Mouse (Mus musculus) forebrain, postnatal 0 days (tissue): ENCODE data around the gene Gabpb2. TPM values are rescaled to one million over a fixed set of nuclear protein-coding genes. Genes with fewer than 3 reads are reported as not detected.

Source experiments
- ATAC-seq: fragments of 200-750 bp; cut with Nextera tagmentation; 2 replicates; pipeline ENCODE4 v1.8.0; 2017; ENCODE audit warnings: mild to moderate bottlenecking, moderate library complexity
- DNase-seq: peaks from one replicate; pipeline ENCODE4 v3.0.0-alpha.2; 2015
- H3K27ac ChIP-seq: fragments of 300-500 bp; sonication (generic); 2 replicates; pipeline ENCODE4 v1.5.1; 2014; ENCODE audit warnings: low read depth, mild to moderate bottlenecking, antibody characterized with exemption, low read length, moderate library complexity, mixed read lengths
- H3K27me3 ChIP-seq: fragments of 300-500 bp; sonication (generic); 2 replicates; pipeline ENCODE4 v1.6.1; 2014; ENCODE audit warnings: mild to moderate bottlenecking, low read length, mixed read lengths; ENCODE audit not compliant: insufficient read depth
- H3K36me3 ChIP-seq: fragments of 300-500 bp; sonication (generic); 2 replicates; pipeline ENCODE4 v1.6.1; 2014; ENCODE audit warnings: mild to moderate bottlenecking, moderate library complexity; ENCODE audit not compliant: insufficient read depth
- H3K4me1 ChIP-seq: fragments of 300-500 bp; sonication (generic); 2 replicates; pipeline ENCODE4 v1.6.1; 2014; ENCODE audit warnings: antibody characterized with exemption; ENCODE audit not compliant: insufficient read depth
- H3K4me2 ChIP-seq: fragments of 300-500 bp; sonication (generic); 2 replicates; pipeline ENCODE4 v1.6.1; 2014; ENCODE audit warnings: low read depth, mild to moderate bottlenecking, moderate library complexity
- H3K4me3 ChIP-seq: fragments of 300-500 bp; sonication (generic); 2 replicates; pipeline ENCODE4 v1.5.1; 2014; ENCODE audit warnings: low read depth, low read length, mixed read lengths
- H3K9ac ChIP-seq: fragments of 300-500 bp; sonication (generic); 2 replicates; pipeline ENCODE4 v1.6.1; 2014; ENCODE audit warnings: mild to moderate bottlenecking
- H3K9me3 ChIP-seq: fragments of 300-500 bp; sonication (generic); 2 replicates; pipeline ENCODE4 v1.6.1; 2016; ENCODE audit warnings: low read length
- CTCF ChIP-seq: sonication (generic); IDR thresholded peaks from 2 replicates; pipeline ENCODE4 v1.5.1; 2016; ENCODE audit warnings: antibody characterized with exemption, control low read depth, low read depth
- WGBS: fragments of 180-500 bp; shearing (Covaris S2); extraction: QIAGEN DNeasy Blood & Tissue Kit; methylation state at CpG from one replicate; pipeline ENCODE4 v1.1.7; 2014; 5-methylcytosine and 5-hydroxymethylcytosine counted together
- polyA plus RNA-seq: library from polyadenylated mRNA; unstranded; fragments of >200 nt; fragmentation: Nextera tagmentation; extraction: Ambion mirVana; gene quantifications from 2 replicates; pipeline ENCODE4 v1.2.1, GENCODE M21; 2015
- total RNA-seq: library from RNA; depleted of rRNA; stranded (reverse); fragments of >200 nt; gene quantifications from 2 replicates; pipeline ENCODE4 v1.2.3, GENCODE M21; 2014

The Gabpb2 gene
- total and polyA plus RNA-seq, 2 experiments from 2014 or later: 1.5 to 9.9 TPM

DNA sequence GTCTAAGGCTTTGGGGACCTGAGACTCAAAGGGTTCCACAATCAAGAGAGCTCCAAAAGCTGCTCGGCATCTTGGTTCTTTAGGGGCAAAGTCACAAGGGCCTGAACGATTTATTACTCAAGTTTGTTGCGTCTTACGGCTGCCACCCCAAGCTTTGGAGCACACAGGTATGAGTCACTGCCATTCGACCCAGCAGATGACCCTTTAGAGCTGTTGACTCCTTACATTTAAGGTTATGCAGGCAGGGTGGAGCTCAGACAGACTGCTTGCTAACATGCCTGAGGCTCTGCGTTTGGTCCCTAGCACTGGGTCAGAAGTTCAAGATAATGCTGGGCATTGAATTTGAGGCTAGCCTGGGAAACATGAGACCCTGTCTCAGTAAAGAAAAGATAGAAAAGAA lies 40.1 kb downstream of the Gabpb2 start:
- TF ChIP-seq CTCF: no peak
- no peak overlapping the region for H3K9ac ChIP-seq

DNA sequence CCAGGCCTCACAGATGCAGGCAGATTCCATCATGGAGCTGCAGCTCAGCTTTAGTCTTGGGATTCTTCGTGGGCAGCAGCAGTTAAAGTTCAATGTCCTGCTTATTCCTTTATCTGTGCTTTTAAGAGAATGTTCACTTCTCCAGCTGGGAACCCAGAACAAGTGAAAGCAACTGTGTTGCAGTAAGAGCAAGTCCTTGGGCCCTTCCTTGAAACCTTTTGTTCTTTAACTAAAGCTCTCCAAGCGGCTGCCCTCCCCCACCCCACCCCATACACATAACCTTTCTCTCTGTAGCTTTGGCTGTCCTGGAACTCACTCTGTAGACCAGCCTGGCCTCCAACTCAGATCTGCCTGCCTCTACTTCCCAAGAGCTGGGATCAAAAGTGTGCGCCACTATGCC lies 41.2 kb downstream of the Gabpb2 start:
- H3K9me3 ChIP-seq: no peaks in the 10 kb centered on the region
- WGBS: 55% methylated on average over 3 of the region's 3 CpGs
- H3K4me2 ChIP-seq: no peak overlapping the region
- DNase-seq: no peak
- no peaks in the 10 kb centered on the region for H3K4me1 ChIP-seq
- H3K4me3 ChIP-seq: no peak overlapping the region
- H3K27ac ChIP-seq: no peak overlapping the region
- no peak for TF ChIP-seq CTCF
- 0 out of 2 replicates have a peak, but pooled peaks cover 4% of the 10 kb centered on the region for H3K27me3 ChIP-seq
- no peak for ATAC-seq
- peaks cover 21% of the 10 kb centered on the region for H3K36me3 ChIP-seq
- no peak overlapping the region for H3K9ac ChIP-seq

More for the DNA sequence above, 40.1 kb downstream of the Gabpb2 start:
- Histone ChIP-seq H3K4me2 (no peak overlapping the region), H3K9me3 (no peaks in the 10 kb centered on the region), H3K4me1 (no peaks in the 10 kb centered on the region), H3K36me3 (peaks cover 10% of the 10 kb centered on the region), H3K4me3 (no peak overlapping the region), H3K27me3 (no peaks in the 10 kb centered on the region), H3K27ac (no peak overlapping the region)
- WGBS: 76% methylated on average over 6 of the region's 6 CpGs
- DNase-seq: no peak
- ATAC-seq: no peak

DNA sequence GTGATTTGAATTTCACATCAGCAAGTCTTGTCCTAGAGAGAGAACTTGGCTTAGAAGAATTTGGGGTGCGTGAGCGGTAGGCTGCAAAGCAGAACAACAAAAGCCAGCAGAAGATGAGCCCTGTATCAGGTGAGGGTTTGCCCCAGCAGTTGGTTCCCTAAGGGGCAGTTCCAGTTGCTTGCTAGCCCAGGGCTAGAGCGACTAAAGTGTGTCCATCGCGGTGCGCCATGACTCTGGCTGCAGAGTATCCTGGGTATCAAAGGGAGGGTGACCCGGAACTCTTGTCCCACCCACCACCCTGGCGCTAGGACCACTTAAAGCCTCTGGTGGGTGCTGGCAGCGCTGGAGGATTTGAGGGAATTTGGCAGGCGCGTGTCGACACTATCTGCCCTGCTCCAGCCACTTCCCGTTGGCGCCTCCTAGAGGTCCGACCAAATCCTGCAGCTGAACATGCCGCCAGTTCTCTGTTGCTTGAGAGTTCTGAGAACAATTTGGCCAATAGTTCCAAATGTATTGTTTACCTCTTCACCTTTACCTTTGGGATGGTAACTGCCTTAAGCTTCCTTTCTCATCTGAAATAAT lies 43.6 kb downstream of the Gabpb2 start:
- Histone ChIP-seq H3K27ac (no peak overlapping the region), H3K27me3 (0 out of 2 replicates have a peak, but pooled peaks cover 6% of the 10 kb centered on the region), H3K4me2 (peak overlapping the region; percentile 42), H3K9me3 (no peaks in the 10 kb centered on the region), H3K9ac (no peak overlapping the region), H3K4me3 (no peak overlapping the region), H3K4me1 (no peaks in the 10 kb centered on the region), H3K36me3 (peaks cover 45% of the 10 kb centered on the region)
- WGBS: 14% methylated on average over 16 of the region's 16 CpGs
- peak; percentile 86 for DNase-seq
- TF ChIP-seq CTCF: peak; percentile 84
- peak; percentile 69 for ATAC-seq

DNA sequence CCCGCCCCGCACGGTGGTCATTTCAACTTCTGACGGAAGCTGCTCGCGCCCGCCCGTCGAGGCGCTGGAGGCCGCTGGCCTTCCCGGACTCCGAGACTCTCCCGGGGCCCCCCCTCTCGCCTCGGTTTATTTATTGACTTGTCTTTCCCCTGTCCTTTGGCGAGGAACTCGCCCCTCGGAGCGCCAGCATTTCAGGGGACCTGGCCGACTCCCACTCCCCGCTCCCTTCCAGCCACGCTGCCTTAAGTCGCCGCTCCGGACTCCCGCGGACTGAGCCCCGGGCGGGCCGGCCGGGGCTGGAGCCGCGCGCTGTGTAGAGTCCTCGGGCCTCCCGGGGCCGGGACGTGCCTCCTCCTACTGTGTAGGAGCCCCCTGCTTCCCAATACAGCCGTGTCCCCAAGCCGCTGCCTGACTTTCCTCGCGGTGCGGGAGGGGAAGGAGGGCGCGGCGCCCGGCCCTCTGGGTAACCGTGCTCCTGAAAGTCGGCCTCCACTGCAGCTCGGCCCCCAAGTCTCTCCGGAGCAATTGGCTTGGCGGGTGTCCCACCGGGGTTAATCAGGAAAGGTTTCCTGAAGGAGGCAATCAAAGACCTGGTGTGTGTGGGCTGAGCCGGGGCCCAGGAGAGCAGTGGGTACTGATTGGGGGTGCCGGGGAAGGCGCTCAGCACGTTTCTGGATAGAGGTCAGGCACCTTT lies 44.3 kb downstream of the Gabpb2 start:
- Histone ChIP-seq H3K36me3 (peaks cover 52% of the 10 kb centered on the region), H3K4me1 (no peaks in the 10 kb centered on the region), H3K4me3 (no peak overlapping the region), H3K9ac (0 out of 2 replicates have a peak overlapping the region, but pooled peaks have one; percentile 25), H3K27ac (0 out of 2 replicates have a peak overlapping the region, but pooled peaks have one; percentile 4), H3K9me3 (no peaks in the 10 kb centered on the region), H3K27me3 (0 out of 2 replicates have a peak, but pooled peaks cover 6% of the 10 kb centered on the region), H3K4me2 (peak overlapping the region; percentile 42)
- WGBS: 10% methylated on average over 58 of the region's 58 CpGs
- TF ChIP-seq CTCF: no peak
- ATAC-seq (peak; percentile 14), DNase-seq (peak; percentile 57)

DNA sequence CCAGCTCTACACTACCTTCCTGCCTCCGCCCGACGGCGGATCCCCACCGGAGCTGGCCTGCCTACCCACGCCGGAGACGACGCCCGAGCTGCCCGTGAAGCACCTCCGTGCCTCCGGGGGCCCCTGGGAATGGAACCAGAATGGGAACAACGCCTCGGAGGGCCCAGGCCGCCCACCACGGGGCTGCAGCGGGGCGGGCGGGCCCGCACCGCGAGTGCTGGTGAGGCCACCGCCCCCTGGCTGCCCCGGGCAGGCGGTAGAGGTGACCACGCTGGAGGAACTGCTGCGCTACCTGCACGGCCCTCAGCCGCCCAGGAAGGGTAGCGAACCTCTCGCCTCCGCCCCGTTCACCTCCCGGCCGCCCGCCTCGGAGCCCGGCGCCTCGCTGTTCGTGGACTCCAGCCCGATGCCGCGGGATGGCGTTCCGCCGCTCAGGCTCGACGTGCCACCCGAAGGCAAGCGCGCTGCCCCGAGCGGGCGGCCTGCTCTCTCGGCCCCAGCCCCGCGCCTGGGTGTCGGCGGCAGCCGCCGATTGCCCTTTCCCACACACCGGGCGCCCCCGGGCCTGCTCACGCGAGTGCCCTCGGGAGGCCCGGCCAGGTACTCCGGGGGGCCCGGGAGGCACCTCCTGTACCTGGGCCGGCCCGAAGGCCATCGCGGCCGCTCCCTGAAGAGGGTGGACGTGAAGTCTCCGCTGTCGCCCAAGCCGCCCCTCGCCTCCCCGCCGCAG lies 45.0 kb downstream of the Gabpb2 start:
- TF ChIP-seq CTCF: no peak
- H3K9ac ChIP-seq: no peak overlapping the region
- H3K36me3 ChIP-seq: peaks cover 58% of the 10 kb centered on the region
- H3K4me2 ChIP-seq: peak overlapping the region; percentile 42; the same call in 1 of the 2 replicates
- WGBS: 17% methylated on average over 70 of the region's 84 CpGs
- H3K27me3 ChIP-seq: 0 out of 2 replicates have a peak, but pooled peaks cover 6% of the 10 kb centered on the region
- ATAC-seq (no peak), DNase-seq (peak; percentile 32)
- H3K27ac ChIP-seq: no peak overlapping the region
- no peak overlapping the region for H3K4me3 ChIP-seq
- no peaks in the 10 kb centered on the region for H3K4me1 ChIP-seq
- H3K9me3 ChIP-seq: no peaks in the 10 kb centered on the region

DNA sequence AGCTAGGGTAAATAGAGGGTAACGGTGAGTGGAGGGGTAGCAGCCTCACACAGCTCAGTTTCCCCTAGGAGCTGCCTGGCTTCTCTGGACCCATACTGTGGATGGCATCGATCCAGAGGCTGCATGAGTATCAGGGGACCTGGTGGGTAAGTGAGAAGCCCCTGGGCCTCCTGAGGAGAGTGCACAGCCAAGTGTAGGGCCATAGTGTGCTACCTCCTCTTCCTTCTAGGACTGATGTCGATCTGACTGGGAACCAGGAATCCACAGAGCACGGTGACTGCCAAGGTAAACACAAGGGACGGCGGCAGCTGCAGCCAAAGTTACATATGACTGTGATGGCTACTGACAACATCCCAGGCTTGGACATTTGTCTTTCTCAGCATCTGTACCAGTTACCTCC lies 46.6 kb downstream of the Gabpb2 start:
- WGBS: 79% methylated on average over 6 of the region's 6 CpGs
- no peak for TF ChIP-seq CTCF
- DNase-seq: no peak

More for the DNA sequence above, 46.6 kb downstream of the Gabpb2 start:
- Histone ChIP-seq H3K27ac (no peak overlapping the region), H3K4me3 (no peak overlapping the region), H3K36me3 (peaks cover 71% of the 10 kb centered on the region), H3K4me1 (no peaks in the 10 kb centered on the region), H3K9ac (no peak overlapping the region), H3K4me2 (no peak overlapping the region), H3K27me3 (0 out of 2 replicates have a peak, but pooled peaks cover 6% of the 10 kb centered on the region), H3K9me3 (no peaks in the 10 kb centered on the region)
- ATAC-seq: no peak
